Mouse (Mus musculus): ENCODE results near the gene 4930544D05Rik. TPM values are rescaled to one million over a fixed set of nuclear protein-coding genes. Genes with fewer than 3 reads are reported as not detected.

Gene 4930544D05Rik
- polyA plus RNA-seq, 1 experiment = 0.10 TPM

GRCm38 (mm10) chr11:70646259-70646555, 30.6 kb downstream of the 4930544D05Rik start:
- Histone ChIP-seq H3K36me3 (ENCODE audit: control insufficient read depth, insufficient read depth) (peaks cover 33% of the 10 kb centered on the region), H3K4me3 (peak overlapping the region; percentile 62), H3K27me3 (ENCODE audit: control insufficient read depth, insufficient read depth, insufficient read length) (no peaks in the 10 kb centered on the region), H3K79me2 (ENCODE audit: control insufficient read depth, insufficient read depth) (peaks cover 31% of the 10 kb centered on the region), H3ac (ENCODE audit: control insufficient read depth, insufficient read length) (peak overlapping the region; percentile 62), H3K4me2 (ENCODE audit: low read depth) (peak overlapping the region; percentile 91)
- TF ChIP-seq TCF12 (IDR thresholded peaks at IDR 0.05; ENCODE audit: insufficient read depth, poor library complexity, severe bottlenecking) (no peak), SRF (IDR thresholded peaks at IDR 0.05; ENCODE audit: control insufficient read depth, insufficient read length, low read depth) (no peak), MAX (IDR thresholded peaks at IDR 0.05; ENCODE audit: low read depth) (no peak), CEBPB (IDR thresholded peaks at IDR 0.05; ENCODE audit: insufficient read depth, poor library complexity, severe bottlenecking) (no peak), REST (IDR thresholded peaks at IDR 0.05; ENCODE audit: insufficient read depth, insufficient read length) (no peak), MYOG (IDR thresholded peaks at IDR 0.05; ENCODE audit: control insufficient read depth in 1 of 3, insufficient read depth in 1 of 3, insufficient read length in 2 of 3, low read depth in 2 of 3) (no peak), E2F4 (IDR thresholded peaks at IDR 0.05; ENCODE audit: insufficient read depth) (no peak), USF1 (IDR thresholded peaks at IDR 0.05; ENCODE audit: low read depth) (no peak), MYOD1 (IDR thresholded peaks at IDR 0.05; ENCODE audit: control insufficient read depth in 1 of 3, insufficient read length in 2 of 3, low read depth in 2 of 3) (no peak), POLR2AphosphoS2 (IDR thresholded peaks at IDR 0.05; ENCODE audit: insufficient read length, low read depth) (no peak), POLR2A (IDR thresholded peaks at IDR 0.05; ENCODE audit: insufficient read length, low read depth) (no peak)

GRCm38 (mm10) chr11:70646691-70647650, 31.3 kb downstream of the 4930544D05Rik start, which contains the start of the genes Rnf167 and Slc25a11:
TSS of gene Rnf167 (plus strand) at chr11:70647235.
TSS of gene Slc25a11 (minus strand) at chr11:70647479.
- Histone ChIP-seq H3K27me3 (ENCODE audit: control insufficient read depth, insufficient read depth, insufficient read length) (no peaks in the 10 kb centered on the region), H3K36me3 (ENCODE audit: control insufficient read depth, insufficient read depth) (peaks cover 35% of the 10 kb centered on the region), H3K4me2 (ENCODE audit: low read depth) (peak within 1 kb of the TSS; percentile 95), H3ac (ENCODE audit: control insufficient read depth, insufficient read length) (peak within 1 kb of the TSS; percentile 62), H3K4me3 (peak within 1 kb of the TSS; percentile 62), H3K79me2 (ENCODE audit: control insufficient read depth, insufficient read depth) (peaks cover 39% of the 10 kb centered on the region)
- TF ChIP-seq MYOG (IDR thresholded peaks at IDR 0.05; ENCODE audit: control insufficient read depth in 1 of 3, insufficient read depth in 1 of 3, insufficient read length in 2 of 3, low read depth in 2 of 3) (peak in 2 of 3 experiments; percentile 46), REST (IDR thresholded peaks at IDR 0.05; ENCODE audit: insufficient read depth, insufficient read length) (no peak), TCF12 (IDR thresholded peaks at IDR 0.05; ENCODE audit: insufficient read depth, poor library complexity, severe bottlenecking) (no peak), E2F4 (IDR thresholded peaks at IDR 0.05; ENCODE audit: insufficient read depth) (no peak), POLR2AphosphoS2 (IDR thresholded peaks at IDR 0.05; ENCODE audit: insufficient read length, low read depth) (peak; percentile 89), TCF3 (IDR thresholded peaks at IDR 0.05; ENCODE audit: insufficient read length, low read depth) (no peak), MYOD1 (IDR thresholded peaks at IDR 0.05; ENCODE audit: control insufficient read depth in 1 of 3, insufficient read length in 2 of 3, low read depth in 2 of 3) (peak in 1 of 3 experiments; percentile 35), POLR2A (IDR thresholded peaks at IDR 0.05; ENCODE audit: insufficient read length, low read depth) (peak; percentile 95), USF1 (IDR thresholded peaks at IDR 0.05; ENCODE audit: low read depth) (no peak), MAX (IDR thresholded peaks at IDR 0.05; ENCODE audit: low read depth) (no peak), SRF (IDR thresholded peaks at IDR 0.05; ENCODE audit: control insufficient read depth, insufficient read length, low read depth) (no peak), CEBPB (IDR thresholded peaks at IDR 0.05; ENCODE audit: insufficient read depth, poor library complexity, severe bottlenecking) (no peak)

DNA sequence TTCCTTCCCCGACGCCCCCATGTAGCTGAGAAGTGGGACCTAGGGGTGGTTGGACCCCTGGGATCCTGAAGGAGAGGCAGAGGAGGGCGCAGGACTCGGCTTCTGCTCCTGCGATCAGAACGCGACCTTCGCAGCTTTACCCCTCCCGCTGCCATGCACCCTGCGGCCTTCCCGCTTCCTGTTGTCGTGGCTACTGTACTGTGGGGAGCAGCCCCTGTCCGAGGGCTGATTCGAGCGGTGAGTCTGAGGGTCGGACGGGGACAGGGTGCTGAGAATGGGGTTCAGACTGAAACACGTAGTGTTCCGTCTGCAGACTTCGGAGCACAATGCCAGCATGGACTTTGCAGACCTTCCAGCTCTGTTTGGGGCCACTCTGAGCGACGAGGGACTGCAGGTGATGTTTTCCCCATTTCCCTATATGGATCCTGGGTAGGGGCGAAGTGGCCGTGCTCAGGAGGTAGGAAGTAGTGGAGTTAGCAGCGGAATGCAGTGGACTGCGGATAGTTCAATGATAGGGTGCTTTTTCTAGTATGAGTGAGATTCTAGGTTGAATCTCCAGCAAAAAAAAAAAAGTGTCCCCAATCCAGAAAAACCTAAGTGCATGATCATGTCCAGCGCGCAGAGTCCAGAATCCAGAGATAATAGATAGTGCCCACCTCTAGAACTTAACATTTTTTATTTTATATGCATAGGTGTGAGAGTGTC, 32.2 kb downstream of the 4930544D05Rik start:
- H3K36me3 ChIP-seq (ENCODE audit: control insufficient read depth, insufficient read depth) = peaks cover 43% of the 10 kb centered on the region
- H3K4me3 ChIP-seq = peak overlapping the region; percentile 62
- H3K79me2 ChIP-seq (ENCODE audit: control insufficient read depth, insufficient read depth) = peaks cover 48% of the 10 kb centered on the region
- H3ac ChIP-seq (ENCODE audit: control insufficient read depth, insufficient read length) = peak overlapping the region; percentile 62
- no peak for TF ChIP-seq TCF12 (IDR thresholded peaks at IDR 0.05; ENCODE audit: insufficient read depth, poor library complexity, severe bottlenecking)
- TF ChIP-seq MYOG (IDR thresholded peaks at IDR 0.05; ENCODE audit: control insufficient read depth in 1 of 3, insufficient read depth in 1 of 3, insufficient read length in 2 of 3, low read depth in 2 of 3) = no peak
- TF ChIP-seq REST (IDR thresholded peaks at IDR 0.05; ENCODE audit: insufficient read depth, insufficient read length) = no peak
- TF ChIP-seq SRF (IDR thresholded peaks at IDR 0.05; ENCODE audit: control insufficient read depth, insufficient read length, low read depth) = no peak
- no peak for TF ChIP-seq MYOD1 (IDR thresholded peaks at IDR 0.05; ENCODE audit: control insufficient read depth in 1 of 3, insufficient read length in 2 of 3, low read depth in 2 of 3)
- no peak for TF ChIP-seq E2F4 (IDR thresholded peaks at IDR 0.05; ENCODE audit: insufficient read depth)
- TF ChIP-seq POLR2AphosphoS2 (IDR thresholded peaks at IDR 0.05; ENCODE audit: insufficient read length, low read depth) = peak; percentile 95
- peak; percentile 46 for TF ChIP-seq POLR2A (IDR thresholded peaks at IDR 0.05; ENCODE audit: insufficient read length, low read depth)
- no peak for TF ChIP-seq USF1 (IDR thresholded peaks at IDR 0.05; ENCODE audit: low read depth)
- TF ChIP-seq MAX (IDR thresholded peaks at IDR 0.05; ENCODE audit: low read depth) = no peak
- TF ChIP-seq TCF3 (IDR thresholded peaks at IDR 0.05; ENCODE audit: insufficient read length, low read depth) = no peak
- TF ChIP-seq CEBPB (IDR thresholded peaks at IDR 0.05; ENCODE audit: insufficient read depth, poor library complexity, severe bottlenecking) = no peak
- peak overlapping the region; percentile 95 for H3K4me2 ChIP-seq (ENCODE audit: low read depth)
- no peaks in the 10 kb centered on the region for H3K27me3 ChIP-seq (ENCODE audit: control insufficient read depth, insufficient read depth, insufficient read length)

DNA sequence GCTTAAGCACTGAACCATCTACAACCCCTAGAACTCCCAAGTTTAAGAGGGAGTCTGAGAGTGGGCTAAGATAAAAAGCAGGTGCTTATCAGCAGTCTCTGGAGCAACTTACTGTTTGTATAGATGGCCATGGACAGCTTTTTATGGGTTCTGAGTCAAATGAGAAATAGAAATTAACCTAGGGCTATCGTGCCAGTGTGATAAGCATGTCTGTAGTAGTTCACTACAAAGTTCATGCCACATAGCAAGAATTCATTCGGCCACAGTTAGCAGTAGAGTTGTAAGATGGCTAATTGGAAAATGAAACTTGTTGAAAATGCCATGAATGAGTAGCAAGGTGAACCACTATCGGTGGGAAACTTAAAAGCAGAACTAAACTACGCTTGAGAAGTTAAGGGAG, 32.9 kb downstream of the 4930544D05Rik start:
- TF ChIP-seq SRF (IDR thresholded peaks at IDR 0.05; ENCODE audit: control insufficient read depth, insufficient read length, low read depth) = no peak
- no peak for TF ChIP-seq CEBPB (IDR thresholded peaks at IDR 0.05; ENCODE audit: insufficient read depth, poor library complexity, severe bottlenecking)
- no peak for TF ChIP-seq TCF3 (IDR thresholded peaks at IDR 0.05; ENCODE audit: insufficient read length, low read depth)
- no peak for TF ChIP-seq E2F4 (IDR thresholded peaks at IDR 0.05; ENCODE audit: insufficient read depth)
- no peak for TF ChIP-seq REST (IDR thresholded peaks at IDR 0.05; ENCODE audit: insufficient read depth, insufficient read length)
- no peak for TF ChIP-seq POLR2AphosphoS2 (IDR thresholded peaks at IDR 0.05; ENCODE audit: insufficient read length, low read depth)
- Histone ChIP-seq H3K36me3 (ENCODE audit: control insufficient read depth, insufficient read depth) (peaks cover 45% of the 10 kb centered on the region), H3K79me2 (ENCODE audit: control insufficient read depth, insufficient read depth) (peaks cover 54% of the 10 kb centered on the region), H3K27me3 (ENCODE audit: control insufficient read depth, insufficient read depth, insufficient read length) (no peaks in the 10 kb centered on the region), H3K4me2 (ENCODE audit: low read depth) (peak overlapping the region; percentile 95), H3ac (ENCODE audit: control insufficient read depth, insufficient read length) (no peak overlapping the region), H3K4me3 (peak overlapping the region; percentile 62)

Data from myocyte (in vitro differentiated cells).